Mouse (Mus musculus) retina, postnatal 7 days (tissue): ENCODE results near the gene Phlpp1.

ENCODE experiments used
- DNase-seq: peaks from one replicate; pipeline ENCODE4 v3.0.0-alpha.2; 2012; ENCODE audit warnings: low read depth, low spot score

The Phlpp1 gene

DNA sequence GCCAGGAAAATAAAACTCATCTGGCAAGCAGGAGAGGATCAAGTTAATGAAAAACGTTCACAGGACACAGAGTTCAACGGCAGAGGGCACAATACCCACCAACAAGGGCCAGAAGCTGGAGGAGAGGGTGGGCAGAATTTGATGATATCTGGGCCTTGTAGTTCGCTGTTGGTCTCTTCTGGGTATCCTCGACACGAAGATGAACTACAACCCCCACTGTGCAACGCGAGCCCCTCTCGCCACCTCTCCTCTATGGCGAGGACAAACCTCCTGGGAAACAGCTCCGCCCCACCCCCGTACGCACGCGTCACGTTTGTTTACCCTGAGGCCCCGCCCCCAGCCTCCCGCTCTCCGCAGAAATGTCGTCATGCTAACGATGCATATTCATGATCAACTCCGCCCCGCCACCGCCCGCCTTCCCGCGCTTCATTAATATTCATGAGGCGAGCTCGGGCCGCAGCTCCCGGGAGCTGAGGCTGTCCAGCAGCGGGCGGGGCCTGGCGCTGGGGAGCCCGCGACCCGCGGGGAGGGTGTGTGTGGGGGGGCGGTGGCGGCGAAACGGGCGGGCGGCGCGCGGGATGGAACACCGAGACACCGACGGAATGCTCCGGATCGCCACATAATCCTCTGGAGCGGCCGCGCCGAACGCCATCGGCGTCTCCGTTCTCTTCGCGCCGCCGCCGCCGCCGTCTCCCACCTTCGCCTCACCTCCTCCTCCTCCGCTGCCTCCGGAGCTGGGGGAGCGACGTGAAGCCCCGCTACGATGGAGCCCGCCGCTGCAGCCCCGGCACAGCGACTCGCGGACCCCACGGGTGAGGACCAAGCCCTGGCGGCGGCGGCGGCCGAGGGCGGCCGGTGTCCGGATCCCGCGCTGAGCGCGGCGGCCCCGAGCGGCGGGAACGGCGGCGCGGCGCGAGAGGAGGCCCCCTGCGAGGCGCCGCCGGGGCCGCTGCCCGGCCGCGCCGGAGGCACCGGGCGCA is at the start of gene Phlpp1:
Phlpp1 (plus strand) TSS at position 512 of the 980 bp plus-strand sequence.
- DNase-seq = peak; percentile 99

DNA sequence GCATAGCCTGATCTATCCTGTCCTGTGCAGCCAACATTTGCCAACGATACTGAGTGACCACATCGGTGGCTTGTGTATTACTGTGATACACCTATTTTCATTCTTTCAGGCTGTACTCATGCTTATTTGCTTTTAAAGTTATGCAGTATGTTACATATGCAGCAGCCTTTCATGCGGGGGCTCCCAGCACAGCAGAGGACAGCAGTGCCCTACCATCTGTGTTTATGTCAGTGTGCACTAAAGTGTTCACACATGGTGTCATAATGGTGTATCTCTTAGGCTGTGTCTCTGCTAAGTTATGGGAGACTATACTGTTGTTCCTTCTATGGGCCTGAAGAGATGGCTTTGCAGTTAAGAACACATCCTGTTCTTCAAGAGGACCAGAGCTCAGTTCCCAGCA is 45.0 kb upstream of the Phlpp1 start:
- DNase-seq = no peak

DNA sequence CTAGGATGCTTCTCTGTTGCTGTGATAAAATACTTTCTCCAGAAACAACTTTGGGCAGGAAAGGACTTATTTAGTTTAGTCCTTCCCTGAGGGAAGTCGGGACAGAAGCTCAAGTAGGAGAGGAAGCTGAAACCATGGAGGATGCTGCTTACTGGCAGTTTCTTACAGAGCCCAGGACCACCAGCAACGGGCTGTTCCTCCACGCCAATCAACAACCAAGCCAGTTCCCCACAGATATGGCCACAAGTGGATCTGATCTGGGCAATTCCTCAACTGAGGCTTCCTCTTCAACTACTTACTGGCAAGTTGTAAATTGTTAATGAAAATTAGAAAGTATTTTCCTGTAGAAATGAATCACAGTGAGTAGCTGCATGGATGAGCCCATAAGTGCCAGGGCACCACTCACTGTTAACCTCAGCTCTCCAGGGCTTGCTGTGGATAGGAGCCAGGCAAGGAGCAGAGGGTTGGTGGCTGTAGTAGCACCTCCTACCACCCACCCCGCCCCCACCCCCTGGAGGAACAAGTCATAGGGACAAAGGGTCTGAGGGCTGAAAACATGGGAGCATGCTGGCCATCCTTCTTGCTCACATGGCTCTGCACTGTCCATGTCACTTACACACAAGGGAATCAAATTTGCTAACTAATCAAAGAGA is 39.7 kb upstream of the Phlpp1 start:
- no peak for DNase-seq

DNA sequence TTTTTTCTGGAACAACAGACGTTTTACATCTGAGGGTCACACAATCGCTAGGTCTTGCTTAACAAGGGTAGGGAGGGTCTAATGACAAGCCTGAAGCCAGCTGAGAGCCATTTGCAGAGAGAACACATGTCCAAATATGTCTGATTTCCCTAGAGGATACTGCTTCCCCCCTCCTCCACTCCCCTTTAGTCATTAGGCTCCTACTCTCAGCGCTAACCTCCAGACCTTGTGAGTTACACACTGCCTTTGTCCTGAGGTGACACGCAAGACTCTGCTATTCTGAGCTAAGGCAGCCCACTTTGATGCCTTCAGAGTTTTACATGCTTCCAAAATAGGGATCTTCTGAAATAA is 39.2 kb upstream of the Phlpp1 start:
- no peak for DNase-seq

DNA sequence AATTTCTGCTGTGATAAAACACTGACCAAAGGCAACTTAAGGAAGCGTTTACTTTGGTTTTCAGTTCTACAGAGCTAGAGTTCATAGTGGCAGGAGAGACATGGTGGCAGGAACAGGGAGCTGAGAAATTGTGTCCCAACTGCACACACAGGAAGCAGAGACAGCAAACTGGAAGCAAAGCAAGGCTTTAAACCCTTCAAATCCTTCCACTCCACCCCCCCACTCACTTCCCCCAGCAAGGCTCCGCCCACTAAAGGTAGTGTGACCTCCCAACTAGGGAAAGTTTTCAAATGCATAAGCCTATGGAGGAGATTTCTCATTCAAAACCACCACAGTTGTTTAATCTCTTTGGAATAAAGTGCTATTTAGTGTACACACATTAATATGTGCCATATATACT is 32.9 kb upstream of the Phlpp1 start:
- DNase-seq = no peak

DNA sequence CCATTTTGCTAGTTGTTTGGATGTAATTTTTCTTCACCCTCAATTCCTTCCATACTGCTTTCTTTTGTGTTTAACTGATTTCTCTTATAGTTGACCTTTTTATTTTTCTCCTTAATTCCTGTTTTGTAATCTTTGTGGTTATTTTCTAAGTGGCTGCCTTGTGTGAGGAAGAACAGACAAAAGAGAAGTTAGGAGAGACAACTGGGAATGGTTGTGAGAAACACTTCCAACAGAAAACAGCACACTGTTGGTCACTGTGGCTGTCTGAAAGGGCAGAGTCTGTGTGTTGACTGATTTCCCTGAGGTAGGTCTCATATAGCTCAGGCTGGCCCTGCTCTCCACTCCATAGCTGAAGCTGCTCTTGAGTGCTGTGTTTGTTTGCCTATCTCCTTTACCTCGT is 32.4 kb upstream of the Phlpp1 start:
- no peak for DNase-seq

DNA sequence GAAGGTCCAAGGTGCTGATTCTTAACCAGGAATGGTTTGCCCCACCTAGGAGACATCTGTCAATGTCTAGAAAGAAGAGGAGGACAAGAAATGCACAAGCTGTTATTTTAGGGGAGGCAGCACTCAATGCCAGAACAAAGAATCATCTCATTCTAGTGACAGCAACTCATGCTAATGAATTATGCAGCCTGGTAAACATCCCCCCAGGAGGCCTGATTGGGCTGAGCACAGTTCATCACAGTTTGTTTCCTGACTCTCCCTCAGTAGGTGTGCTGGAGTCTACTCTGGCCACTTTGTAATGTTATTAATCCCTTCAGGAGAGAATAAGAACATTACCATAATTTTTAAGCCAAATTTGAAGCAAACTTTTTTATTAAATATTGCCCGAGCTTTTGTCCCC is 29.5 kb upstream of the Phlpp1 start:
- no peak for DNase-seq

DNA sequence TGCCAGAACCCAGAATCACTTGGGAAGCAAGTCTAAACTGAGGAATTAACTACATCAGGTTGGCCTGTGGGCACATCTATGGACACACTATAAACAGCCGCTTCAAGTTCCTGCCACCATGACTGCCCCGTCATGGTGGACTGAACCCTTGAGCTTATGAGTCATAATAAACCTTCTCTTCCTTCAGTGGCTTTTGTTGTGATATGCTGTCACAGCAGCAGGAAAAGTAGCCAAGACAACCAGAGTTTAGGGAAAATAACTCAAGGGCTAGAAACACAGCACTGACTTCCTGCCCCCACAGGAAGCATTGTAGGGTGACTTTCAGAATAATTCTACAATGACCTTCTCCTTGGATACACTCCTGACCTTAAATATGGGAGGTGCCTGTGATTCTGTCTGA is 27.0 kb upstream of the Phlpp1 start:
- DNase-seq = no peak

DNA sequence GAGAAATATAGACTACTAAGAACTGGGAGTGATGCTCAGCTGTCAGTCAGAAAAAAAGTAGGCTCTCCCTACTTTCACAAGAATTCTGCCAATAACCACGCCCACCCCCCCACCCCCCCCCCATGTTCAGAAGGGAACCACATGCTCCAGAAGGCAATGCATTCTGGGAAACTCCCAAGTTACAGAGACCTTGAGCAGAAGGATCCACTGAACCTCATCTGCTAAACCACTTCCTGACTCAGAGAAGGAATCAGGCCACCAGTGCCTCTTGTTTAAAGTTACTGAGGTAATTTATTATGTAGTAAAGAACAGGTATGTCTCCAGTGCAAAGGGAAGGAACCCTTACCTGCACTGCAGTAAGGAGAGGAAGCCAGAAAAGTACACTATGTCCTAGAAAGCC is 26.5 kb upstream of the Phlpp1 start:
- DNase-seq = no peak

DNA sequence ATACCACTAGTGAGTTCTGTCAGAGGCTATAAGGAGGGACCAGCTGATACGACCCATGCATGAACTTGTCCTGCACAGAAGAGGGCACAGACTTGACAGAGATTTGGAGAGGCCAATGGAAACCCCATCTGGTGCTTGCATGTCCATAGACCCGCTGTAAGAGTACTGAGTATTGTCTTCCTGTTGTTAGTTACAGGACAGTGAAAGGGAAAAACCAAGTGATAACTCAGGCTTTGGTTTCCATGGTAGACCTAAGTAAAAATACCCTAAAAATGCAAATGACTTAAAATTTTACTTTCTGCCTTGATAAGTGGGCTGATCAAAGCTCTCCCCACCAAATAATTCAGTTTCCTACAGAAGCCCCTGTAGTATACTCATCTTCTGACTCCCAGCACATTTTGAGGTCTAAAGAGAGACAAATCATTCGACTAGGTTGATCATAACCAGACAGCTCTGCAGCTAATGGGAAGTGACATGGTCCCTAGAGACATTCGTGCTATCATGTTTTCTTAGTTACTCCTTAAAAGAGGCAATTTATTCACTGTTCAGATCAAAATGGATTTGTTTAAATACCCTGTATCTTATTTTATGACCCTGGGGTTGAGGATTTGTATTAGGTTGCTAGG is 25.9 kb upstream of the Phlpp1 start:
- no peak for DNase-seq

DNA sequence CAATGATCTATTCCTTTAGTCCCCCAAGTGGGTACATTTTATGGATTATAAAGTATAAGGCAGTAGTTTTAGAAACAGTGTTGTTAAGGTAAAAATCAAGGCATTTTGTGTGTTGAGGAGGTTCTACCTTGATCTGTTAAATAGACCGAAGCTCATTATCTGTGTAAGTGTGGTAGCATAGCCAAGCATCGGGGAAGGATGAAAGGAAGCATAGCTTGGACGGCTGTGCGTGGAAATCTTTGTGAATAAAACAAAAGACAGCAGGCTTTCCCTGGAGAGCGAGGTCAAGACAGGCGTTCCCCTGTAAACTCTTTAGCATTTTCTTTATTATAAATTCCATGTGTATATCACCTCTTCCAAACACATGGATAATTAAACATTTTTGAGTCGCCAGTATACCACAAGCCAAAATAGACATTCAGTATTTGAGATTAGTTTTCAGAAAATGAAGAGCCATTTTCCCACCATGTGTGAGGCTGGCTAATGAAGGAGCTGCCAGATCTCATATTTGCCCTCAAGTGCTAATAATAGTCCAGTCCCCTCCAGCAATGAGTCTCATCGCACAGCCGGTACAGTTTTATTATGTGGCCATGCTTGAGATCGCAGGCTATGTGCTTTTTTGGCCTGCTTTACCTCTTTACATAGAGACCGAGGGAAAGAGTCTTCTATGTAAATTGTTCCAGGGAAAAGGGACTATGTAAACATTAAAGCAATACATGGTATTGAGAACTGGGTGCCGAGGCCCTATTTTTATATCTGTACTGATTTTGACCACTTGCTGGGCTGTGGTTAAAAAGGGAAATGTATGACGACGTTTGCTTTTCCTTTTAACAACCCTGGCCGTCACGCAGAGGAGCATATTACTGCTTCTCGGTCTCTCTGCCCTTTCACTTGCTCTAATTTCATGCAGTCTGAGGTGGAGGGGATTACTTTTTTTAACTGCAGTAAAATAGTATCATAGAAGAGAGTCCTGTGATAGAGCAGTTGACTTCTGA is 22.9 kb upstream of the Phlpp1 start:
- no peak for DNase-seq

DNA sequence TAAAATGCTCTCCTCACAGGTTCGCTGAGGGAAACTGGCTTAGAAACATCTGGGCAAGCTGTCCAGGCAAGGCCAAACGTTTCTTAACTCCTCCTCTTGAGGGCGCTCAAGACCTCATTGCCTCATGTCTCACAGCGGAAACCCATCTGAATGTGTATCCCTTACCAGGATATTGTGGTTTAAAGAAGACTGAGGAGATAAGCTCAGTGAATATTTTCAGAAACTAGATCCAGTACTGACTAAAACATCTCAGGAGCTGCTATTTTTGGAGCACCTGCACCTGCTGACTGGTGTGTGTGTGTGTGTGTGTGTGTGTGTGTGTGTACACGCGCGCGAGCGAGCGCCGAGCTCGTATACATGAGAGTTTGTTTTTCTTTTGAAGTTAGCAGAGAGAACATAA is 19.7 kb upstream of the Phlpp1 start:
- DNase-seq = no peak

DNA sequence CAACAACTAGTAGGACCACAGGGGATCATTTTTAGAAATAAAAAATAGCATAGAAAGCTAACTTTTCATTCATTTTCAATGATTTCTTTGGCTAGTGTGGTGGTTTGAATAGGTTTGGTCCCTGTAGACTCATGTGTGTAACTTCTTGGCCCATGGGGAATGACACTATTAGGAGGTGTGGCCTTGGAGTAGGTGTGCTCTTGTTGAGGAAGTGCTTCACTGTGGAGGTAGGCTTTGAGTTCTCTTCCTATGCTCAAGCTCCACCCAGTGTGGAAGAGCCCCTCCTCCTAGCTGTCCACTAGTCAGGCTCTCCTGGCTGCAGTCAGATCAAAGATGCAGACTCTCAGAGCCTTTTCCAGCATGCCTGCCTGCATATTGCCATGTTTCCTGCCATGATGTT is 18.8 kb upstream of the Phlpp1 start:
- DNase-seq = no peak

DNA sequence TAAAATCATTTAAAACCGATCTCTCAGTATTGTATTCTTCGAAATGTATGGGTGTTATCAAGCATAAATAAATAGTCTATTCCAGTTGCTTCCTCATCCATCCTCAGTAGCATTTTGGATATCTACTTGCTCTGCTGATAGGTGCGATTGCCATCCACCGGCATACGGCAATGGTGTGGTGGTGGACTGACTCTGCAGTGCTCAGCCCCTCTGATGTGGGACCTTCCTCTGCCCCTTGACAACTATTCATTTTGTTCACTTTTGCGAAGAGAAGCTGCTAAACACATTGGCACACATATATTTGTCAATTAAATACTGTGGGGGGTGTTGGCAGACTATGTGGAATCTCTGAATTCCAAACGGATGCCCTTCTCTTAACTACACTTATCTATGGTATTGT is 17.0 kb upstream of the Phlpp1 start:
- DNase-seq = no peak

DNA sequence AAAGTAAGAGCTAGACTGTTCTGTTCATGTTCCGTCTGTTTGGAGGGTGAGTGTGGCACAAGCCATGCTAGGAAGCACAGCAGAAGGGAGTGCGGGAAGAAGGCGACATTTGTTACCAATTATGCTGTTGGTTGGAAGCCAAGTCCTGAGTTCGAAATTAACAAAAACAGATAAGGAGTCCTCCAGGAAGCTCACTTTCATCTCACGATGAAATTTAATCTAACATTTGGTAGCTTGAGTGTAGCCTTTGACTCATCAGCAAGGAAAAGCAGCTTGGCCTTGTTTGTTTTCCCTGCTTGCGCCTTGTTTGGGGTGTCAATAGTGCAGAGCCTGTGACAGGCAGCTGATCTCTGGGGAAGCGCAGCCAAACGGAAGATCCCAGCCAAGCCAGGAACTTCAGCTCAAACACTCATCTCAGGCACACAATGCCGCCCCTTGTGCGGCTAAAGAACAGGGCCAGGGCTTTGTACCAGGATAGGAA is 16.4 kb upstream of the Phlpp1 start:
- DNase-seq = no peak

DNA sequence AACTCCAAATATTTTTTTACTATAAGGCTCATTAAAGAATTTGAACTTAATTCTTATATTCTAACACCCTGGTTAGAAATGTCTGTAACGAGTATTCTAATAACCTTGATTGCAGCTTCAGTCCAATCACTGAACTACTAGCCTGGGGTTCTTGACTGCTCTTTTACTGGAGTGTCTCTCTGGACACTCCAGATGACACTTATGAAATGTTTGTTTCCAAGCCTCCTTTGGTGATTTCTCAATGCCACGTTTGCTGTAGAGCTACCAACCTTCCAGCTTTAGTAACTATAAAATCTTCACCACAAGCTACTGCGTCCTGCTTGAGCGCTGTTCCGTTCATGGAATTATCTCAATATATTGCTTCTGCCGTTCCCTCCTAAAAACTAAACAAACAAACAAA is 15.8 kb upstream of the Phlpp1 start:
- no peak for DNase-seq

DNA sequence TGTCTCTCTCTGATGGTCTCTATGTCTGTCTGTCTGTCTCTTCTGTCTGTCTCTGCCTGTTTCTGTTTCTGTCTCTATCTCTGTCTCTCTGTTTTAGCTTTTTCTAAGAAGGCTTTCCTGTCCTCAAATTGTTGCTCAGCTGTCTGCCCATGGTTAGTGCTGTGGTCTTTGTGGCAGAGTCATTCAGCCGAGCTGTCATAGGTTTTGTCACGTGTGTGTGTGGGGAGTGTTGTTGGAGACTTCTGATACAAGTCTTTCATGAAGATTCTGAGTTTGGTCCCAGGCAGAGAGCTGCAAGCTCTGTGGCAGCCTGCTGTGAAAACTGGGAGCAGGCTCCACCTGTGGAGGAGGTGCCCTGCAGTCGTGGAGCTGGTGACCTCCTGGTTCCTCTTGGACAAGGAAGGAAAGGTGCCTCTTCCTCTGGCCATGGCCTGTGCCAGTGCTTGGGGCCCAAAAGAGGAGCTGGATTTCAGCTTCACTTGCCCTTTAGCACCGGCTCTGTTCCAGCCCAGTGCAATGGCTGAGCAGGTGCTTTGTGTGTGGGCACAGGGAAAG is 13.5 kb upstream of the Phlpp1 start:
- DNase-seq = no peak

DNA sequence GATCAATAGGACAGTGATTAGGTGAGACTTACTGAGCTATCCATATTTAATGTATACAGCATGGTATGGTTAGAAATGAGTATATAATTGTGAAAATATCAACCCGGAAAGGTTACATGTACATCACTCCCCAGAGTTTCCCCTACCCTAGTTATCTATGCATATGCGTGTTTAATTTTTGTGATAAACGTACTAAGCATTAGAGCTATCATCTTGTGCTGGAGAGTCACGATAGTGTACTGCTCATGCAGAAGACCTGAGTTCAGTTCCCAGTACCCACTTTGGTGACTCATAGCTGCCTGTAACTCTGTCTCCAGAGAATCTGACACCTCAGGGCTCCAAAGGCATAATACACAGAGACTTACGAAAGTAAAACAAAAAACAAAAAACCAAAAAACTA is 11.9 kb upstream of the Phlpp1 start:
- DNase-seq = no peak

DNA sequence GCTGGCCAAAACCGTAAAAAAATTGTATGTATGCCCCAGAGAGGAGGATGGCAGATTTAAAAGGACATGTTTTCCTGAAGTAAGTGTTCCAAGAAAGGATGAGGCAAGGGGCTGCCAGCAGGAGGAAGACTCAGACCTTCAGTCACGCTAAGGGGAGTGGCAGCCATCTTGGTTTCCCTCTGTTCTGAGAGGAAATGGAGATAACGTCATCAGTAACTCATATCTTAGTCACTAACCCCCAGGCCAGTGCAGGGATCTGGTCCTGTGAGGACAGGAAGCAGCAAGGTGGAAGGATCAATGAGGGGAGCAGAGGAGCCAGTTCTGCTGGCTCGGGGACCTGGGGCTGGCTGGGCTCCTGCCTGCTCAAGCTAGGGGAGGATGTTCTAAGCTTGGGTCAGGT is 10.6 kb upstream of the Phlpp1 start:
- DNase-seq = no peak

DNA sequence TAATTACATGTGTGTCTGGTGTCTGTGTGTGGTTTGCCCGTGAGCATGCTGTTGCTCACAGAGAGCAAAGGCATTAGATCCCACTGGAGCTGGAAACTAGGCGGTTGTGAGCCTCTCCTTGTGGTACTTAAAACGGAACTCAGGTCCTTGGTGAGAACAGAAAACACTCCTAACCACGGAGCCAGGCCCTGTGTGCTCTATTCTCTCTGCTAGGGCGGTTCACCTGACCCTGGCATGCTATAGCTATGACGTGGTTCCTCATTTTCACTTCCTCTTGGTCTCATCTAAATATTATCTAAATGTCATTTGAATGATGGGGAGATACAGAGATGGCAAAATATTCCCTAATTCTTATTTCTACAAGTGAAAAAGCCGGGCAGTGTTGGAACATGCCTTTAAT is 9.0 kb upstream of the Phlpp1 start:
- DNase-seq = no peak

DNA sequence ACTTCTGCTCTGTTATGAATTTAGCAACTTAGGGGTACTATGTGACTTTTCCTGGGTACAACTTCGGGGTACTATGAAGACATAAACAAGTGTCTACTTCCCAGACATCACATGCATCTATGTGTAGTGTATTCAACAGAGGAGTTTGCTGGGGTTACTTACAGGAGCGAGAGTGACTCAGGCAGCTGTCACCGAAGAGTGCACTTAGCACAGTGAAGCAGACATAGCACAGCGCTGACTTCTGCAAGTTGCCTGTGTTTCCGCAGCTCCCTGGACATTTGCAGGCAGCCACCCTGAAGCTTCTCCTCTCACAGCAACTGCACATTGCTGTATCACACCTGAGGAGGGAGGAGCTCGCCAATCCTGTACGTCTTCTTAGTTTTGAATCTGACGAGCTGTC is 8.2 kb upstream of the Phlpp1 start:
- no peak for DNase-seq
